Mouse (Mus musculus) left cerebral cortex, postnatal 10 days (tissue): ENCODE measurements at regions not wholly inside any gene's neighbourhood (a gene's known extent, or its start where the extent isn't known, plus 50 kb on each side); places are given as distances from the start of the nearest gene placed in this dataset.

Experiments
- DNase-seq, 2 experiments: peaks; one replicate each; pipeline ENCODE4 v3.0.0; 2021 to 2022; ENCODE audit warnings: low spot score in 2 of 2, mixed read lengths in 1 of 2; ENCODE audit errors: extremely low spot score in 1 of 2
- intact Hi-C: fragments of 180-260 bp; cut with DNase I; formaldehyde crosslinking; loops from one replicate; pipeline ENCODE4 v1.15.1; 2025

DNA sequence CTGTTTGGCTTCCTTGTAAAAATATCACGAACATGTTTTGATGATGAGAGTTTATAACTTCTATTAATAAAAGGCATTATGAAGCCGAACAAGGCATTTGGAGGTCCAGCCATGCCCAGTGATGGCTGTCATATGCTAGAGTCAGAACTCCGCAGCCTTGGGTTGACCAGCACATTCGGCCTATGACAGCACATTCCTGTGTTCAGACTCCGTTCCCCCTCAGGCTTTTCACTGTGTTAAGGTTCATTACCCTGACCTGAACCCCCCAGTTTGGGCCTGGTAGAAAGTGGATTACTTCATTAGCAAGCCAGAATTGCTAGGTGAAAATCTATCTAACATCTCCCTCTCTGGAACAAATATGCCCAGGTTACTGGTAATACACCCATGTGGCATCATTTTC, 286.2 kb upstream of the Ddhd1 start:
- intact Hi-C loops = no loop called here

GRCm38 (mm10) chr14:45944506-45944905, 286.6 kb upstream of the Ddhd1 start:
- intact Hi-C loops = no loop called here
- DNase-seq = no peak

More for the DNA sequence above, 286.2 kb upstream of the Ddhd1 start:
- DNase-seq = no peak

GRCm38 (mm10) chr14:45956624-45957023, 298.7 kb upstream of the Ddhd1 start:
- DNase-seq = no peak
- intact Hi-C loops = no loop called here

DNA sequence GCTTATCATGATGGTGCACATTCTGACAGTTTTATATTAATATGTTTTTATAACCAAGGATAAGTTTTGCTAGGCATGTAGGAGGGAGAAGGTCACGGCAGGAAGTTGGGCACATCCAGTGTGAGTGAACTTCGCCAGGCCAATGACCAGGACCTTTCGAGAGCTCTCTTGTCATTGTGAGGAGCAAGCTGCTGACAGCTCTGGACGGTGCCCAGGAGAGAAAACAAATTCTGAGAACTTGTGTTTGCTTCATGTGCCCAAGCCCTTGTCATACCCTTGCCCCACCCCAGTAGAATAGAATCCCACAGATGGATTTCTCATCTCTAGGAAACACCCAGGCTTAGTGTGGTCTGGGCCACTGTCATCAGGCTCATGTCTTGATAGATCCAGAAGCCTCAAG, 304.5 kb upstream of the Ddhd1 start:
- no peak for DNase-seq

DNA sequence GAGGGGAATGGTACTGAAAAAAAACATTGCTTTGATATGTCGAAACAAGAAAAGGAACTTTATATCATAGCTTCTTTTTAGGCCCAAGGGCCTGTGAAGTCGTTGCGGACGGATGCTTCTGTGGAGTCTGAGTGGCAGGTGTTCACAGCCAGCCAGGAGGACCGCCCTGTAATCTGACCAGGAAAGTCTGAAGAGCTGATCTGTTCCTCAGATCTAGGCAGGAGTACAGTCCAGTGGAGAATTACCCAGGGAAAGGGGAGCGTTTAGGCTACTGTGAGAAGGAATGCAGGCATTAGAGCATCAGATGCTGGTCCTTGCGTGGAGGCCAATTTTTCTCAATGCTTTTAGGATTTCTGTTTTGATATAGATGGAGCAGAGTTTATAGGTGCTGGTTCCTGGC, 306.1 kb upstream of the Ddhd1 start:
- no peak for DNase-seq
- intact Hi-C loops = no loop called here

More for the DNA sequence above, 304.5 kb upstream of the Ddhd1 start:
- intact Hi-C loops = no loop called here

- no peak for DNase-seq
- intact Hi-C loops = no loop called here
These were observed 325.4 kb upstream of the Ddhd1 start for GRCm38 (mm10) chr14:45983206-45983857.

- intact Hi-C loops = no loop called here
These were observed 326.4 kb upstream of the Ddhd1 start for GRCm38 (mm10) chr14:45984135-45984892.

DNA sequence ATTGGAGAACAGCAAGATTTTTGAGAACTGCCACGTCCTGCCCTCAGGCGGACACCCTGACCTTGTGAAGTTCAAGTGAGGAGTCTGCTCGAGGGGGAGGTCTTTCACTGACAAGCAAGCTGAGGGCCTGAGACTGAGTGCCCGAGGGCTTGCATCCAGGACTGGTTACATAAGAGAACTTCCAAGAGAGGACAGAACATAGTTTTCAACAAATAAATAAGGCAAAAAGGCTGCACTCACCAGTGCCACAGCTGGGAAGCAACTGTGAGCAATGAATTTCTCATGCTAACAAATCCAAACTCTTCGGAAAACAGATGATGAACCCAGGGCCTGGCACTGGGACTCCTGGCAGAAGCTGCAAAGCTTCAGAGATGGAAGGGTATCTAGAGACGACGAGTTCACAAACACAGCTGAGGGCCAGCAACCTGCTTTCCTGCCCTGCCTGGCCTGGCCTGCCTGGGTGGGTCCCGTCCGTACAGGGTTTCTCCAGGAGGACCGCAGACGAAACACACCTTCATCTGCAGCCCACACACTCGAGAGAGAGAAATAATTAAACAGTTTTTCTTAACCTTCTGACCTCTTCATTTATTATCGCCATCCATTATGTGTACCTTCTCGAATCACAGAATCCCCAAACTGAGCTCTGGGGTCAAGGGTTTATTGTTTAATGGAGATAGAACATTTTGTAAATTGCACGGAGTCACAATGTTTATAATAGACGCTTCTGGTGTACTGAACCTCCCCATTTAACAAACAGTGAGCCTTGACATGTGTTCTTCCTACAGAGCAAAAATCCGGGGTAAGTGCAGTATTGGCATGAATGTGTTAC, 334.3 kb upstream of the Ddhd1 start:
- intact Hi-C loops = loop anchor here (5.0 to 10.0 kb wide), 3 partner anchors 403 to 730 kb away; partner anchors contain the start of gene Bmp4
- DNase-seq = peak in 1 of 2 experiments; percentile 41

More at GRCm38 (mm10) chr14:45984135-45984892, 326.4 kb upstream of the Ddhd1 start:
- DNase-seq = peak in 1 of 2 experiments; percentile 31

DNA sequence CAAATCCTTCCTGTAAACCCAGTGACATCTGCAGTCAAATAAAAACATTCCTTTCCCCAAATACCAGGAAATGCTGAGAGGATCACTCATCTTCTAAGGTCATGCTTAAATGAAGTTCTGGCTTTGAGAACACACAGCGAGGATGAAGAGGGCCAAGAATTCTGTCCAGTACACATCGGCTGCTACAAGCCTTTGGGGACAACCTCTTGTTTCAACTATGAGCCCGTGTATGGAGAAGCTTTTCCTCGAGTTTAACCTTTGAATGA, 334.9 kb upstream of the Ddhd1 start:
- intact Hi-C loops = loop anchor here (5.0 to 10.0 kb wide), 3 partner anchors 402 to 729 kb away; partner anchors contain the start of gene Bmp4
- DNase-seq = no peak

DNA sequence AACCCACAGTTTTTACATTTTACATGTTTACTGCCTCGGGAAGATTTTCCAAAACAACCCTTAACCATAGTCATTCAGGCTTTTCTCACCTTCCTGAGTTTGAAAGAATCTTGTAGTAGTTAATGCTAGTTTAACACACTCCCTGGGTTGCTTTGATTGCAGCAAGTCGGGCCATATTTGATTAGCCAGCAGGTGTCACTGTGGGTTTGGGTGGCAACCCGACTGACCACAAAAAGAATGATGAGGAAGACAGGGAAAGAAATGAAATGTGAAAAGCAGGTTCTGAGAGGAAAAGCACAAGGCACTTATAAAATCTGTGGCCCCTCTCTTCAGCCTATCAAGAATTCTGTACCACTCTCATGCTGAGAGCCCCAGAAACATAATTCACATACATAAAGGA, 335.7 kb upstream of the Ddhd1 start:
- intact Hi-C loops = loop anchor here (5.0 to 10.0 kb wide), 3 partner anchors 401 to 729 kb away; partner anchors contain the start of gene Bmp4
- peak; percentile 66 to 69 for DNase-seq

DNA sequence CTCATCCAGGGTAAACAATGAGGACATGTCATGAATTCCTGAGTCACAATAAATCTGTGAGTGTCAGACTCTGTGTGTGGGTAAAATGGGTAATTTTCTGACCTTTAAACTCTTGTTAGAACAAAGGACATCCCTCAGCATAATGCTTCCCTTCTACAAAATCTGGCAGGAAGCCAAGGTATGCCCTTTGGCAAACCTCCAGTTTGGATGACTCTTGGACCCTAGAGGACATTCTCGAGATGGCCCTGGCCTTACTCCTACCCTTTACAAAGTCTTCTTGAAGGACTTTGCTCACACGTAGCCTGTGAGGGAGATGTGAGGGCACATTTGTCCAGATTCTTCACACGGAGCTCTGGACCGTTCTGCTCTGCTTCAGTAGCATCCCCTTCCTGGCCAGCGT, 338.8 kb upstream of the Ddhd1 start:
- DNase-seq = peak in 1 of 2 experiments; percentile 34
- intact Hi-C loops = loop anchor here (10.0 kb wide), 2 partner anchors 398 to 568 kb away; partner anchors contain the start of gene Bmp4

- intact Hi-C loops = no loop called here
- DNase-seq = peak in 1 of 2 experiments; percentile 21
These were observed 346.1 kb upstream of the Ddhd1 start for GRCm38 (mm10) chr14:46004078-46004477.

- intact Hi-C loops = no loop called here
- DNase-seq = no peak
These were observed 347.4 kb upstream of the Ddhd1 start for GRCm38 (mm10) chr14:46005307-46005706.

DNA sequence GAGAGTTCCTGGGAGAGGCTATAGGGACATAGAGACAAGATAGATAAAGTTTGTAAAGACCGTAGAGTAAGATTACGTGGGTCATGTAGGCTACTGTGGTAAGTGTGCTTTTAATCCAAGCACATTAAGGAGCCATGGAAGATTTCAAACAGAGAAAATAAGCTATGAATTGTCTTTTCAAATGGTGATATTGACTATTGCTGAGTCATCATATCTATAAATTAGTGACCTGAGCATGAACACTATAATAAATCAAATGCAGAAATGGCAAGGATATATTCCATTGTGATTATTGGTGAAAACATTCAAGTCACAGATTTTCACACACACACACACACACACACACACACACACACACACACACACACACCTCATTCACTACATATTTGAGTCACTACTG, 355.3 kb upstream of the Ddhd1 start:
- no peak for DNase-seq
- intact Hi-C loops = no loop called here

GRCm38 (mm10) chr14:46014090-46014489, 356.1 kb upstream of the Ddhd1 start:
- intact Hi-C loops = no loop called here
- no peak for DNase-seq

GRCm38 (mm10) chr14:46015682-46016400, 357.9 kb upstream of the Ddhd1 start:
- intact Hi-C loops = no loop called here
- no peak for DNase-seq

DNA sequence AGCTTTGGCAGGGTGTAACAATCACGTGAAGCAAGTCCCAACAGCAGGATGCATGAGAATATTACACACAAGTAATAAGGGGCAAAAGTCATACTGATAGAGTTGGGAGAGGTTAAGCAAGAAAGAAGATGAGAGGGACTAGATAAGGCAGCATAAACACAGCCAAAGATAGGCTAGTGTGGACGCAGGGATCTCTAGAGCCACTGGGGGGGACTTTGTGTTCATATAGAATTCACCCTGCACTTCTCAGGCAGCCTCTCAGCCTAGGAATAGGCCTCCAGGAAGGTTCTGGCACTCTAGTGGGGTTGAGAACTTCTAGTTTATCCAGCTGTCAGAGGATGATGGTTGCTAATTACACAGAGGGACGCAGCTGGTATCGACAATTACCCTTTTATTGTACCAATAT, 358.8 kb upstream of the Ddhd1 start:
- intact Hi-C loops = no loop called here

GRCm38 (mm10) chr14:46017286-46017685, 359.3 kb upstream of the Ddhd1 start:
- intact Hi-C loops = no loop called here
- no peak for DNase-seq

More for the DNA sequence above, 358.8 kb upstream of the Ddhd1 start:
- no peak for DNase-seq

GRCm38 (mm10) chr14:46017976-46018375, 360.0 kb upstream of the Ddhd1 start:
- no peak for DNase-seq
- intact Hi-C loops = no loop called here
